Mouse (Mus musculus) kidney, embryonic 14.5 days (tissue): ENCODE measurements around the gene Fmnl1. TPM values are rescaled to one million over a fixed set of nuclear protein-coding genes. Genes with fewer than 3 reads are reported as not detected.

Source experiments
- ATAC-seq: fragments of 200-750 bp; cut with Nextera tagmentation; 2 replicates; pipeline ENCODE4 v1.8.0; 2017; ENCODE audit warnings: moderate number of reproducible peaks, mild to moderate bottlenecking, moderate TSS enrichment, moderate library complexity; ENCODE audit not compliant: low FRiP score, low TSS enrichment
- H3K27ac ChIP-seq: fragments of 300-500 bp; sonication (generic); 2 replicates; pipeline ENCODE4 v1.5.1; 2014; ENCODE audit warnings: low read depth, mild to moderate bottlenecking, low read length, moderate library complexity, mixed read lengths
- H3K27me3 ChIP-seq: fragments of 300-500 bp; sonication (generic); 2 replicates; pipeline ENCODE4 v1.6.1; 2014; ENCODE audit warnings: mild to moderate bottlenecking, low read length; ENCODE audit not compliant: control insufficient read depth, insufficient read depth
- H3K36me3 ChIP-seq: fragments of 300-500 bp; sonication (generic); 2 replicates; pipeline ENCODE4 v1.6.1; 2014; ENCODE audit warnings: low read length, mixed read lengths; ENCODE audit not compliant: control insufficient read depth, insufficient read depth
- H3K4me1 ChIP-seq: fragments of 300-500 bp; sonication (generic); 2 replicates; pipeline ENCODE4 v1.6.1; 2014; ENCODE audit warnings: low read length, mixed read lengths; ENCODE audit not compliant: control insufficient read depth, insufficient read depth
- H3K4me2 ChIP-seq: fragments of 300-500 bp; sonication (generic); replicated peaks from 2 replicates; pipeline ENCODE4 v1.6.1; 2014; ENCODE audit warnings: low read depth, mild to moderate bottlenecking, low read length
- H3K4me3 ChIP-seq: fragments of 300-500 bp; sonication (generic); 2 replicates; pipeline ENCODE4 v1.5.1; 2014; ENCODE audit warnings: mild to moderate bottlenecking, low read length
- H3K9ac ChIP-seq: fragments of 300-500 bp; sonication (generic); 2 replicates; pipeline ENCODE4 v1.6.1; 2014; ENCODE audit warnings: low read depth, mild to moderate bottlenecking, low read length, moderate library complexity
- H3K9me3 ChIP-seq: fragments of 300-500 bp; sonication (generic); 2 replicates; pipeline ENCODE4 v1.6.1; 2016; ENCODE audit warnings: low read length; ENCODE audit not compliant: control insufficient read depth
- WGBS: fragments of 180-500 bp; shearing (Covaris S2); extraction: QIAGEN DNeasy Blood & Tissue Kit; methylation state at CpG from one replicate; pipeline ENCODE4 v1.1.7; 2014; 5-methylcytosine and 5-hydroxymethylcytosine counted together
- polyA plus RNA-seq: library from polyadenylated mRNA; unstranded; fragments of >200 nt; fragmentation: Nextera tagmentation; extraction: Ambion mirVana; gene quantifications from 2 replicates; pipeline ENCODE4 v1.2.1, GENCODE M21; 2014

Gene Fmnl1
- polyA plus RNA-seq, 1 experiment from 2014 or later = 4.0 TPM

DNA sequence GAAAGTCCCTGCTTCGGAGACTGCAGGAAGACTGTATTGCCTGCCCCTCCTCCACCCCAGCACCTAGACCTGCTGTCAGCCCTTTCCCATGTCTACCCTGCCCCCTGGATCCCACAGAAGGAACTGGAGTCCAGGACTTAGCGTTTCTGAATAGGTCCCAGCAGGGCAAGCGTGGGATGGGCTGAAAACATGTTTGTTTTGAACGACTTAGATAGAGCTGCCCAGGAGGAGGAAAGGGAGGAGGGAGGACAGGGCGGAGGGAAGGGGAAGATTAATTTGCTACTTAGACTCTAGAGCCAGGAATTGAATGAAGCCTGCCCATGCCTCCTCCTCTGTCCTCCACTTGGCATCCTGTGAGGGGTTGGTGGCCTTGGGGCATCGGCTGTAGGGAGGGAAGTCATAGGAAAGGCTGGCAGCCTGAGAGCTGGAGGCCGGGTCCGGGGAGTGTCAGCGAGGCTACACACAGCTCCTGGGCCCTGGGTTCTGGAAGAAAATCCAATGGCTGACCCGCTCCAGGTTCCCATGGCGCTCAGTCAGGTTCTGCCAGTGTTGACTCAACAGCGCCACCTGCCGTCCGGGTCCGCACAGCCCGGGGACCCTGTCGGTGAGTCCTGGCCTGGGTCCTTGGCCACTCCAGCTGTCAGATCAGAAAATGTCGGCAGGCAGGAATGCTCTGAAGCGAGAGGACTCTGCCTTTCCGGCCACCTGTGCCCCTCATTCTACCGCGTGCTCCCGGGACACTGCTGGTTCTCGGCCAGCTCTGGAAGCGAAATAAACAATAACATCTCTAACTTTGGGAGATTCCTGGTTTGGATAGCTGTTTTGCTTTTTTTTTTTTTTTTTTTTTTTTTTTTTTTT, 12.1 kb upstream of the Fmnl1 start:
- Histone ChIP-seq H3K4me3 (peak overlapping the region; percentile 35), H3K4me1 (no peaks in the 10 kb centered on the region), H3K9me3 (no peaks in the 10 kb centered on the region), H3K27ac (peak overlapping the region; percentile 21; the same call in 1 of the 2 replicates), H3K4me2 (peak overlapping the region; percentile 59), H3K27me3 (no peaks in the 10 kb centered on the region), H3K36me3 (no peaks in the 10 kb centered on the region), H3K9ac (peak overlapping the region; percentile 44)
- peak; percentile 97 for ATAC-seq
- WGBS = under 1% methylated on average over 25 of the region's 25 CpGs

DNA sequence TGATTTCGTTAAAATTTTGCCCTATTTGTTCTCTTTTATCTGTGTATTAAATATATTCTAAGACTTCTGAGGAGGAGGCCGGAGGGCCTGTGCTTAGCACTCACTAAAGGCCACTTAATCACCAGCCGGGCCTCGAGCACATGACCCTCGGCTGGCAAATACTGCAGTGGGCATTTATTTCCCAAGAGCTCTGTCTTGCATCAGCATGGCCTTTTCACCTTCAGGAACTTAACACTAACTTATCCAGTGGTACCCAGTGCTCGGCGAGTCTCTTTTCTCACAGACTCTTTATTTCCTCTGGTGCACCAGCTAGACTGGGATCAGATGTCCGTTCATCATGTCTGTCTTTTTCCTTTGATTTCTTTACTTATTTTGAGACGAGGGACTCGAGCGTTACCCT, 10.2 kb upstream of the Fmnl1 start:
- no peak overlapping the region for H3K27ac ChIP-seq
- no peaks in the 10 kb centered on the region for H3K9me3 ChIP-seq
- WGBS = 83% methylated on average over 11 of the region's 11 CpGs

DNA sequence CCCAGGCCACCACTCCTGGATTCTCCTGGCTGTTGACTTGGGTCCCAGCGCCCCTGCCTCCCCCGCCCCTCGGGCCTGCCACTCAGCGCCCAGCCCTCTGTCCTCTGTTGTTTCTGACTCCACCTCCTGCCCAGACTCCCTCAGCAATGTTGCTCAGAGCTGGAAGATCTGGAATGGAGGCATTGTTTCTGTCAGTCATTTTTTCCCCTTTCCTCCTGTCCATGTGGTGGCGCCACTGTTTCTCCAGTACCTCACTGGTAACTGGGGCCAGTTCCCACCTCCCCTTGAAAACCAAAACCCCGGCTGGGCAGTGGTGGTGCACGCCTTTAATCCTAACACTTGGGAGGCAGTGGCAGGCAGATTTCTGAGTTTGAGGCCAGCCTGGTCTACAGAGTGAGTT, 9.5 kb upstream of the Fmnl1 start:
- Histone ChIP-seq H3K4me3 (no peak overlapping the region), H3K36me3 (no peaks in the 10 kb centered on the region), H3K4me2 (no peak overlapping the region), H3K27me3 (no peaks in the 10 kb centered on the region), H3K9me3 (no peaks in the 10 kb centered on the region), H3K4me1 (no peaks in the 10 kb centered on the region), H3K27ac (no peak overlapping the region), H3K9ac (no peak overlapping the region)
- no peak for ATAC-seq
- 82% methylated on average over 7 of the region's 7 CpGs for WGBS

More for the DNA sequence above, 10.2 kb upstream of the Fmnl1 start:
- Histone ChIP-seq H3K4me1 (no peaks in the 10 kb centered on the region), H3K27me3 (no peaks in the 10 kb centered on the region), H3K4me2 (no peak overlapping the region), H3K4me3 (no peak overlapping the region), H3K36me3 (no peaks in the 10 kb centered on the region), H3K9ac (no peak overlapping the region)
- ATAC-seq = no peak

DNA sequence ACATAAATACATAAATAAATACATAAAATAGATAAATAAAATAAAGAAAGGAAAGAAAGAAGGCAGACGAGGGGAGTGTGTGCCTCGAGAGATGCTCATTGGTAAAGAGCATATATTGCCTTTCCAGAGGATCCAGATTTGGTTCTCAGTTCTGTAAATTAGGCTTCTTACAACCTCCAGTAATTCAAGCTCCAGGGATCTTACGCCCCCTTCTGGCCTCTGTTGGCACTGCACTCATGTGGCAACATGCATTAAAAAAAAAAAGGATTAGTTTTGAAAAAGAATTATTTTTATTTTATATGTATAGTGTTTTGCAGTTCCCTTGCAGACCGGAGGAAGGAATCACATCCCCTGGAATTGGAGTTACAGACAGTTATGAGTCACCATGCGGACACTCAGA, 8.8 kb upstream of the Fmnl1 start:
- Histone ChIP-seq H3K9ac (no peak overlapping the region), H3K36me3 (no peaks in the 10 kb centered on the region), H3K9me3 (no peaks in the 10 kb centered on the region), H3K27ac (no peak overlapping the region), H3K4me1 (no peaks in the 10 kb centered on the region), H3K4me2 (no peak overlapping the region), H3K27me3 (no peaks in the 10 kb centered on the region), H3K4me3 (no peak overlapping the region)
- no peak for ATAC-seq
- 86% methylated on average over 5 of the region's 5 CpGs for WGBS

DNA sequence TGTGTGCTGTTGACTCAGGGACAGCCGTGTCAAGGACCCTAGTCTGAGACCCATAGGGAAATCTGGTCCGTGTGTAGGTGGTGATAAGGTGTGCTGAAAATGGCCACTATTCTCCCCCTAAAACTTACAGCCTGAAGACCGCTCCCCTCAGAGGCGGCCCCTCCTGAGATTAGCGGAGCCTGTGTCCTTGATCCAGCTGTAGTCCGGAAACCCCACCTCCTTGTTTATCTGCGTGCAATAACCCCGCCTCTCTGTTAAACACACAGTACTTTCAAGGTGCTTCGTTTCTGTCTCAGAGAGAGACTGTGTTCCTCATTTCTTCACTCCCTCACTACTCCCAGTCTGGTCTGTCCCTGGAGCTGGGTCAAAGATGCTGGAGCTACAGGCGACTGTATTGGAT, 6.5 kb upstream of the Fmnl1 start:
- no peak overlapping the region for H3K27ac ChIP-seq
- 36% methylated on average over 10 of the region's 10 CpGs for WGBS
- no peaks in the 10 kb centered on the region for H3K36me3 ChIP-seq
- H3K4me1 ChIP-seq = no peaks in the 10 kb centered on the region
- ATAC-seq = no peak
- H3K9me3 ChIP-seq = no peaks in the 10 kb centered on the region
- H3K4me2 ChIP-seq = no peak overlapping the region
- peaks cover 2% of the 10 kb centered on the region; the same call in 1 of the 2 replicates for H3K27me3 ChIP-seq
- no peak overlapping the region for H3K9ac ChIP-seq
- no peak overlapping the region for H3K4me3 ChIP-seq

DNA sequence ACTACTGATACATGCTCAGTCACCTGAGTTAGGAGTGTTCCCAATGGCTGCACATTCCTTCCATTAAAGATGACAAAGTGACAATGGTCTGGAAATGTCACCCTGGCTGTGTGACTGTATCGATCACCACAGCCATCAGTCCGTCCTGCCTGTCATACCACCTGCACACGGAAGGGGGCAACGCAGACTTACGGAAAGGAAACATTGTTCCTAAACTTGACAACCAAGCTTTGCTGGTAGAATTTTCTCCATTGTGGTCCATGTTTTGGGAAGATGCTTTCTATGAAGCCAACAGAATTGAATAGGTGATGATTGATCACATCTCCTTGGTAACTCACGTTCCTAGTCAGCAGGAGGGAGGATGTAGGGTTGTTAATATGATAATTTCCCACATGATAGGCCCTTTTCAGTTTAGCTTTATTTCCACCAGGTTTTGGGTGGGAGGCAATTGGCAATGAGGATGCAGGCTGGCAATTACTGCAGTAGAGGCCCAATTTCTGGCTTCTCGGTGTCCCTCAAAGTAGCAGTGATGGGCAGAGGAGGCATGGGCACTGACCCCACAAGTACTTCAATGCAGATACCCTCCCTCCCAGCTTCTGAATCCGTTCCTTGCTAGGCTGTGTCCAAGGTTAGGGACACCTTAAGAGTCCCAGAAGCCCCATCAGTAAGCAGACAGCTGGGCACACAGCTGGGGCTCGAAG, 2.1 kb upstream of the Fmnl1 start:
- H3K9ac ChIP-seq = no peak overlapping the region
- 28% methylated on average over 9 of the region's 9 CpGs for WGBS
- no peaks in the 10 kb centered on the region for H3K36me3 ChIP-seq
- no peak overlapping the region for H3K4me2 ChIP-seq
- peaks cover 36% of the 10 kb centered on the region for H3K27me3 ChIP-seq
- H3K4me1 ChIP-seq = 0 out of 2 replicates have a peak, but pooled peaks cover 9% of the 10 kb centered on the region
- no peak overlapping the region for H3K27ac ChIP-seq
- H3K9me3 ChIP-seq = no peaks in the 10 kb centered on the region
- ATAC-seq = no peak
- H3K4me3 ChIP-seq = no peak overlapping the region

DNA sequence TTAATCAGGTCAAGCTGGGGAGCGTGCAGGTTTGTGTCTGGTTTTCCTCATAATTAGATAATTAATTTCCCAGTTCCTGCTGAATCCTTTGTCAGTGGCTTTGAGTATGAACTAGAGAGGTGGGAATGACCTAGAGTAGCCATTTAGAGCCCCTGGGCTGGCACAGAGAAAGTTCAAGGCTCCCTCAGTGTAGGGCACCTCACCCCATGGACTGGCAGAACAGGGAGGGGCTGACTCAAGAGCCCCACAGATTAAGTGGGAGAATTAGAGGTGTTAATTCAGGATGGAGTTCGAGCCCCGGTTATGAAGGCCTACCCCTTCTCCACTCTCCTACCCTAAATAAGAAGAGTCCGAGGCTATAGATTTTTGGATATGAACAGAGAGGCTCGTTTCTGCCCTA, 1.2 kb upstream of the Fmnl1 start:
- Histone ChIP-seq H3K4me3 (no peak overlapping the region), H3K27me3 (peaks cover 36% of the 10 kb centered on the region), H3K36me3 (no peaks in the 10 kb centered on the region), H3K4me2 (no peak overlapping the region), H3K9ac (no peak overlapping the region), H3K9me3 (no peaks in the 10 kb centered on the region), H3K27ac (no peak overlapping the region), H3K4me1 (0 out of 2 replicates have a peak, but pooled peaks cover 9% of the 10 kb centered on the region)
- 84% methylated on average over 5 of the region's 5 CpGs for WGBS
- ATAC-seq = no peak

DNA sequence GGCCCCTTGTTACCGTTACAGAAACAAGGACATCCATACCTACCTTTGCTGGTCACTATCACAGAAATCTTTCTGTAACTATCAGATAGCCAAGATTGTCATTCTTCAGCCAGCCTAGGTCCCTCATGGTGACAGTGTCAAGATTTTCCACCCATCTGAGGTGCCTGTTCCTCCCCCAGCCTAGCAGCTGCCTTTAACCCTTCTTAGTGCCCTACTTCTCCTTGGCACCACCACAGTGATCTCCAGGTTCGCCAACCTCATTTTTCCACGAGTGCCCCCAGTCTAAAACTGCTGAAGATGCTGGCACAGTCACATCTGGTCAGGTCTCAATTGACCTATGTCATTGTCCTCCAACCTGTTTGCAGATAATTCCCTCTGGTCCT, 805 bp upstream of the Fmnl1 start:
- H3K9me3 ChIP-seq = no peaks in the 10 kb centered on the region
- peak overlapping the region; percentile 99 for H3K4me2 ChIP-seq
- no peak overlapping the region for H3K9ac ChIP-seq
- H3K4me1 ChIP-seq = 0 out of 2 replicates have a peak, but pooled peaks cover 12% of the 10 kb centered on the region
- H3K4me3 ChIP-seq = peak overlapping the region; percentile 63
- H3K27ac ChIP-seq = no peak overlapping the region
- WGBS = 50% methylated on average over 3 of the region's 3 CpGs
- peaks cover 36% of the 10 kb centered on the region for H3K27me3 ChIP-seq
- no peak for ATAC-seq
- no peaks in the 10 kb centered on the region for H3K36me3 ChIP-seq

DNA sequence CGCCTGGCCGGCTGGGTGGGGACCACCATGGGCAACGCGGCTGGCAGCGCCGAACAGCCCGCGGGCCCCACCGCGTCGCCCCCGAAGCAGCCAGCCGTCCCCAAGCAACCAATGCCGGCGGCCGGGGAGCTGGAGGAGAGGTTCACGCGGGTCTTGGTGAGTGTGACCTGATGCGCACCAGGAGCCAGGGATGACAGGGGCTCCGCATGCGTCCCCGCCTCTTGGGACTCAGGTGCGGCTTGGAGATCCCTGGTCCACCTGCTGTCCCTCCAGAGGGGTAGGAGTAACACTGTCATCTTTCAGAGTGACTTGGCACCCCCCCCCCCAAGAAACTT, 346 bp downstream of the Fmnl1 start:
- H3K9me3 ChIP-seq = no peaks in the 10 kb centered on the region
- peaks cover 36% of the 10 kb centered on the region for H3K27me3 ChIP-seq
- H3K4me1 ChIP-seq = peaks cover 19% of the 10 kb centered on the region
- peak overlapping the region; percentile 4; the same call in 1 of the 2 replicates for H3K27ac ChIP-seq
- 2% methylated on average over 23 of the region's 23 CpGs for WGBS
- H3K36me3 ChIP-seq = no peaks in the 10 kb centered on the region
- H3K9ac ChIP-seq = peak overlapping the region; percentile 69
- no peak for ATAC-seq
- peak overlapping the region; percentile 63 for H3K4me3 ChIP-seq
- peak overlapping the region; percentile 99 for H3K4me2 ChIP-seq
